Mouse (Mus musculus) layer of hippocampus, adult 9-11 months (tissue): Measurements from ENCODE around the gene Usf1.

Experiments
- DNase-seq: peaks from one replicate; pipeline ENCODE4 v3.0.0; 2022

The Usf1 gene

GRCm38 (mm10) chr1:171457568-171457967 is 46.5 kb downstream of the Usf1 start:
- DNase-seq, result no peak

GRCm38 (mm10) chr1:171459791-171460190 is 48.7 kb downstream of the Usf1 start:
- no peak for DNase-seq

- DNase-seq, result no peak
Observed at GRCm38 (mm10) chr1:171460551-171461503, 49.7 kb downstream of the Usf1 start.

GRCm38 (mm10) chr1:171463133-171463532 is 52.0 kb downstream of the Usf1 start:
- no peak for DNase-seq

GRCm38 (mm10) chr1:171465749-171466412 is 54.8 kb downstream of the Usf1 start:
- DNase-seq, result no peak

- no peak for DNase-seq
Observed at GRCm38 (mm10) chr1:171466565-171466964, 55.5 kb downstream of the Usf1 start.
